Mouse (Mus musculus) C2C12 (cell line): ENCODE results near the gene Pde4dip.

Experiments used
- CEBPB ChIP-seq: IDR thresholded peaks from one replicate; pipeline ENCODE4 v1.6.1; 2011; ENCODE audit warnings: low read depth, mild to moderate bottlenecking, control low read depth, moderate library complexity
- CTCF ChIP-seq: IDR thresholded peaks from one replicate; pipeline ENCODE4 v1.5.1; 2011; ENCODE audit not compliant: control insufficient read depth, insufficient read depth, insufficient read length

DNA sequence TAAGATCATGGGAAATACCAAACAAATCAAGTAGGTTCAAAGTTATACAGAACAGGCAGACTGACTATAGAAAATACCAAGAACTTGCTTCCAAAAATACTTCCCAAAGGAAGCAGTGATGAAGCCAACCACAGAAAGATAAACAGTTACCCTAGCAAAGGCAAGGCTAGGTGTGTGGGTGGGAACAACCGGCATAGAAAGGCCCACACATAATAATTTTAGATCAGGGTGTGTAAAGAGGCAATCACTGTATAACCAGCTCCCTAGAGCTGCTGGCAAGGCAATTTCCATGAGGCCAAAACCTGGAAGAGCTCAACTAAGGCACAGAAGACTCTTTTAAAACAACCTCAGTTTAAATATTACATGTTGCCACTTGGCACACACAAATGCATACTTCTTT is 29.1 kb downstream of the Pde4dip start:
- no peak for TF ChIP-seq CTCF
- no peak for TF ChIP-seq CEBPB
